9 mouse cellular contexts compared by ENCODE assay signal in genomic region chr4:26247925-26248856, GRCm38 (mm10).
A peak's percentile ranks its signal among the peaks of the same experiment; 100 is the strongest.
DNase-seq lines count a peak whose midpoint lies in the region; ATAC-seq and TF ChIP-seq lines count a peak whose summit lies in the region.
"Had no signal": no experiment of that assay in that cellular context is flagged by ENCODE, and none has a peak within 500 bp of the region (broad histone marks: within the 10 kb centered on the region; RNA-seq: fewer than 3 reads in every experiment).

No protein-coding gene starts in this region.

- TF ChIP-seq CTCF in bone marrow macrophage, adult 2 months (IDR thresholded peaks at IDR 0.05; ENCODE audit: low read depth, low read length) = peak; percentile 84
- peak; percentile 74; the same call in 1 of the 2 replicates for TF ChIP-seq CTCF in embryonic fibroblast, embryonic 13.5 days (IDR thresholded peaks at IDR 0.05; ENCODE audit: borderline replicate concordance, insufficient read depth, low read length)

- no peaks in the 10 kb centered on the region for H3K4me1 ChIP-seq in bone marrow macrophage, adult 2 months (ENCODE audit: control insufficient read depth, insufficient read depth, low read length)
- no peaks in the 10 kb centered on the region for H3K4me1 ChIP-seq in embryonic fibroblast, embryonic 13.5 days (ENCODE audit: control insufficient read depth, insufficient read depth, low read length)
- H3K4me1 ChIP-seq: limb, embryonic 12.5 days had no signal

- H3K27ac ChIP-seq in bone marrow macrophage, adult 2 months (ENCODE audit: insufficient read depth, low read depth, low read length) = no peak overlapping the region
- H3K27ac ChIP-seq in embryonic fibroblast, embryonic 13.5 days (ENCODE audit: insufficient read depth, low read length) = no peak overlapping the region
- H3K27ac ChIP-seq: limb, embryonic 12.5 days had no signal

- ATAC-seq in CD4-positive, CD25-positive, alpha-beta regulatory T cell, adult 4 months = no peak

- H3K4me3 ChIP-seq in bone marrow macrophage, adult 2 months (ENCODE audit: insufficient read depth, low read length) = no peak overlapping the region
- no peak overlapping the region for H3K4me3 ChIP-seq in embryonic fibroblast, embryonic 13.5 days (ENCODE audit: insufficient read depth, low read length)
- H3K4me3 ChIP-seq: limb, embryonic 12.5 days had no signal

- TF ChIP-seq POLR2A in bone marrow macrophage, adult 2 months (IDR thresholded peaks at IDR 0.05; ENCODE audit: borderline replicate concordance, low read depth, low read length) = no peak
- TF ChIP-seq POLR2A in embryonic fibroblast, embryonic 13.5 days (IDR thresholded peaks at IDR 0.05; ENCODE audit: low read depth, low read length) = no peak

- DNase-seq in CD4-positive, CD25-positive, alpha-beta regulatory T cell, adult 2 months (ENCODE audit: low read depth, low spot score) = peak; percentile 41
- DNase-seq in induced T-regulatory cell, adult 2 months (ENCODE audit: low read depth) = peak; percentile 31
- DNase-seq in left cerebral cortex, adult 18-20 months (ENCODE audit: low spot score in 2 of 2) = peak; percentile 53 to 71
- peak; percentile 78 for DNase-seq in mesoderm, embryonic 11.5 days (ENCODE audit: low read depth, low spot score)
- DNase-seq in spleen, postnatal 36 days (ENCODE audit: low spot score in 2 of 2) = peak; percentile 4 to 6

Comparison
In these comparisons a context has a peak if more than half of its experiments do, and no peak if none do; other contexts are left out.
1. DNase-seq: peak in every context shown above with its lines; median percentile 78 in mesoderm, embryonic 11.5 days; 62 in left cerebral cortex, adult 18-20 months; 41 in CD4-positive, CD25-positive, alpha-beta regulatory T cell, adult 2 months; 31 in induced T-regulatory cell, adult 2 months; 5 in spleen, postnatal 36 days.